Mouse (Mus musculus) MN1 (cell line): ENCODE measurements around the gene Smad5.
A peak's percentile ranks its signal among the peaks of the same experiment; 100 is the strongest.

Source experiments
- DNase-seq: peaks from one replicate; pipeline ENCODE4 v3.0.0-alpha.2; 2016; ENCODE audit warnings: low spot score

The Smad5 gene

DNA sequence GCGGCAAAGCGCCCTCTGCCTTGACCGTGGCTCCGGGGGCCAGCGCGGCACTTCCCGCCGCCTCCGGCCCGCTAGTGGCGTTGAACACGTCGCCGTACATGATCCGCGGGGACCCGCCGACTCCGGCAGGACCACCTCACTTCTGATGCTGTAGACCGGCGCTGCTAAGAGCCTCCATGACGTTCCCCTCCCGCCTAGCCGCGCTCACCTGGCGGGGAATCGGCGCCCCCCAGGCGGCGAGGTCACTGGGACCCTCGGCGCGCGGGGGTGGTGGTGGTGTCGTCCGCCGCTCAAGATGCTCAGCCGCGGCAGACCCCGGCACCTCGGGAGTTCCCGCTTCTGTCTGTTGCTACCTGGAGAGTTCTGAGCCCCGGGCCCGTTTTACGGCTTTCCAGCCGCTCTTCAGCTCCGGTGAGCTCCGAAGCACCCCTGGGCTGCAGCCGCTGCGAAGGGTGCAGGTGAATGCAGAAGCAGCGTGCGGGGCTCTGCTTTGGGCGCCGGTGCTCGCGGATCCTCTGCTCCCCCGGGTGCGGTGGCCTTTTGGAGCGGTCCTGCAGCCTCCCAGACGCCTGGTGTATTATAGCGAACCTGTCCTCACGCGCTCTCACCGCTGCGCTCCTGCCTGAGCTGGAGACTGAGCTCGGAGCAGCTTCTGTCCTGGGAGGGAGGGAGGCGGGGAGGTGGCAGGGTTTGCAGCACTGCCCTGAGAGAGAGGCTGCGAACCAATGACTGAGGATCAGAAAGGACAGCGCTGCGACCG is 50.6 kb downstream of the Smad5 start, which contains the start of gene Gm45623:
Gene Gm45623, minus strand, starts transcription at position 636 of the 760 bp plus-strand sequence.
- no peak for DNase-seq

DNA sequence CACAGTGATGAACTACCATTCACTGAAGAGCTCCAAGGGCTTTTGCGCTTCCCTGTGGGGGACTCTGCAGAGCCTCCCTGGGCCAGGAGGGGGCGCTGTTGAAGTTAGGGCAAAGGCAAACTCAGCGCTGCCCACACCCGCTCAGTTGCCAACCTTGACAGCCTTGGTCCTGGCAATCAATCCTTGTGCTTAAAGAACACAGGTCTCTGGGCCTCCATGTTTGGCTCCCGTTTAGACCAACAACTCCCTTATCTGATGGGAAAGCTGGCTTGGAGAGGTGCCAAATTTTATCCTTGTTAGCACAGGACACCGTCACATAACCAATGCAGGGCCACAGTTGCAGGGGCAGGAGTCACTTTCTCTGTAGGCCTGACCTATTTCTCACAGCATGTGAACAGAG is 53.1 kb downstream of the Smad5 start:
- DNase-seq: peak; percentile 83

DNA sequence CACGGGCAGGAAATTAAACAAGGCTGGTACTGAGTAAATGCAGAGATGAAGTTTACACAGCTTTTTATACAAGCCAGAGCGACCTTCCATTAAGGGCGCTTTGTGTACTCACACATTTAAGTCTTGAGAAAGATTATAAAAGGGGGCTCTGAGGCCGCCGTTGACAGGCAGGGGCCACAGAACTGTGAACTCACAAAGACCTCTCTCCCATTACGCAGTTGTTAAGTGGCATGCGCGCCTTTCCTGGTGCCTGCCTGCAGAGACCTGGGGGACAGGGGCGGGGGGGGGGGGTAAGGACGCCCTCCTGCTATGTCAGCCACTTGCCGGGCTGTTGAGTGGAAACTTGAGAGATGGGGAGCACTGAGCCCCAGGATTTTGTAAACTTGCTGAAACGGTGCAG is 54.4 kb downstream of the Smad5 start:
- DNase-seq: no peak

DNA sequence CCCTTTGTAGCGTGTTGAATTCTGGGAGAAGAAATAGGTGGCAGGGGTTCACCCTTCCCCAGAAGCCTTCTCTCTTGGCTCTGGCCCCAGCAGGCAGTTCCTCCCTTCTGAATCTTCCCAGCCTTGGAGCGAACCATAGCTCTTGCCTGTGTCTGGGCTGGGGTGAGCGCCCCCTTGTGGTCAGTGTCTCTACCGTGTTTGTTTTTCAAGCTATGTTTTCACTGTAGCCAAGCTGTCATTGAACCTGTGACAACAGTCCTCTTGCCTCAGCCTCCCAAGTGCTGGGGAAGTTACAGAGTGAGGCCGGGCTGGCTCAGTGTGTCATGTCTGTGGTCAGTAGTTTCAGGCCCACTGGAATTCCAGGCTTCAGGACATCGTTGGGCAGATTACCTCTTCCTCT is 55.7 kb downstream of the Smad5 start:
- peak; percentile 45 for DNase-seq

DNA sequence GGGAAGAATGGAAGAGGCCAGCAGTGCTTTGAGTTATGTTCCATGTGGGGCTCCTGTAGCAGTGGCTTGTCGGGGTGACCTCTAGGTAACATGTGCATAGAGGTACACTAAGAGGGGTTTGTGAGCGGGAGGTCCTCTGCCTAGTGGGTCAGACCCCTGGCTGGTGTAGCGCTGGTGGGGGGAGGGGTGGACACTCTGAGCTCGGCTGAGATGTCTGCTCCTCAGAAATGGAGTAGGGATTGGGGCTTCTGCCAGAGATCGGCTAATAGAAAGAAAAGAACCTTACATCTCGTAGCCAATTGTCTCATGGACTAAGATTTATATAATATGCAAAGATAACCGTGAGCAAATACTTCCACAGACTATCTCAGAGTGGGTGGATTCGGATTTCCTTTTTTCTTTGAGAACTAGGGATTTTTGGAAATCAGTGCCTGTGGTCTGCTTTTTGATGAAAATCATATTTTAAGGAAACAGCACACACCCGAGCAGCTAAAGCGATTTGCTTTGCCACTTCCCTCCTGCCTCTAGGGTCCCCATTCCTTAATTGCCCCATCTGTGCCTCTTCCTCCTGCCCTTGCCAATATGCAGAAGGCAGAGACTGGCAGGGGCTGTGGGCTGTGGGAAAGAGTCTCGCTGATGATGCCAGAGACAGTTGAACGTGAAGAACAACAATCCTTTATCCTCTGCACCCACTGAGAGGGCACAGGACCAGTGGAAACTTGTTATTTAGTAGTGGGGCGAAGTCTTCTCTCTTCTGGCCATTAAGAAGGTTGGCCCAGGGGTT is 59.8 kb downstream of the Smad5 start:
- no peak for DNase-seq

DNA sequence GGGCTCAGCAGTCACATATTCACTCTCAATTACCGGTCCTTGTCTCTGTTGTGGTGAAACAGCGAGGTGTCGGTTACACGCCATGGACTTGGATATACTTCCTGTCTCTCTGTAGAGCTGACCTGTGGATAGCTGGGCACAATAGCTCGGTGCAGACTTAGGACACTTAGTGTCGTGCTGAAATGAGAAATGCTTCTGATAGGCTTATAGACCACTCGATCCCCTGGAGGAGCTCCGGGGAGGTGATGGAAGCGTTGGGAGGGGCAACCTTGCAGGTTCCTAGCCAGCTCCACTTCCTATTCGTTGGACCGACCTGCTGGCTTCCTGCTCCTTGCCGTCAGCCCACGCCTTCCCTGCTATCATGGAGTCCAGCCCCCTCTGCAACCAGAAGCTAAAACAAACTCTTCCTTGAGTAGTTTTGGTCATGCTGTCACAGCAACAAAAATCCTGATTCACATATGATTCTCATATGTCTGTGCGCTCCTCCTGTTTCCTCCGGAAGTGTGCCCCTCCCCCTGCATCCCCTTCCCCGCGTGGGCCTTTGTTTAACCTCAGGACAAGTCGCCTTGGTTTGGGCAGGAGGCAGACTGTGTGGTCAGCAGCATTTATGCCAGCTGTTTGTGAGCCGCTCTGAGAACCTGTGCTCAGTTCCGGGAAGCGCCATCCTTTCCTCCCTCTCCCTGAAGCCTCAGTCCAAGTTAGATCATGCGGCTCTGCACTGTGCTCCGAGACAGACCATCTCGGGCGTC is 62.6 kb downstream of the Smad5 start:
- peak; percentile 34 for DNase-seq

DNA sequence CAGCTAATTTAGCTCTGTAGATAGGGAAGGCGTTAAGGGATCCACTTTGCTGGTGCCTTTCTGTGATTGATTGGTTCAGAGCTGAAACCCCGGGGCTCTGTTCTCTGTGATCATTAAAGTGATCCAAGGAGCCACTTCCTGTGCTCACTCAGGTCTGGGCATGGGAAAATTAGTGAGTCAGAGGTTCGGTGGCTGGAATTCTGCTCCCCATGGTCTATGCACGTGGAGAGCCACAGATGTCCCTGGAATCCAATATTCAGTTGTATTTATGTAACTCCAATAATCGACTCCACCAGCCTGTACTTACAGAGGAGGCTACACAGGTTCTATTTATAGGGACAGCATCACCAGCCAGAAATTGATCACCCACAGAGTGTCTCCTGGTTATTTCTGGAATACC is 63.4 kb downstream of the Smad5 start:
- DNase-seq: peak; percentile 23

DNA sequence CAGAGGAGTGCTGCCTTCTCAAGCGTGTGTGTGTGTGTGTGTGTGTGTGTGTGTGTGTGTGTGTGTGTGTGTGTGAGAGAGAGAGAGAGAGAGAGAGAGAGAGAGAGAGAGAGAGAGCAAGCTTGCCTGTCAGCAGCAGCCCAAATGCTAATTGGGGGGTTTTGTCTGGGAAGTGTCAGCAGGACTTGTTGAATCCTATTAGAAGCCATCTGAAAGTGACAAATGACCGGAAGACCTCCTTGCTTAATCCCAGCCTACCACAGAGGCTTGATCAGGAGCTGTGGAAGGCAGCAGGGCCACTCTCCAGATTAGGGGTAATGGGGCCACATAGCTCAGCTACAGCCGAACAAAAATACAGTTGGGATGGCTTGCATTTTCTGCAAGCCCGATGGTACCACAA is 66.6 kb downstream of the Smad5 start:
- DNase-seq: no peak

DNA sequence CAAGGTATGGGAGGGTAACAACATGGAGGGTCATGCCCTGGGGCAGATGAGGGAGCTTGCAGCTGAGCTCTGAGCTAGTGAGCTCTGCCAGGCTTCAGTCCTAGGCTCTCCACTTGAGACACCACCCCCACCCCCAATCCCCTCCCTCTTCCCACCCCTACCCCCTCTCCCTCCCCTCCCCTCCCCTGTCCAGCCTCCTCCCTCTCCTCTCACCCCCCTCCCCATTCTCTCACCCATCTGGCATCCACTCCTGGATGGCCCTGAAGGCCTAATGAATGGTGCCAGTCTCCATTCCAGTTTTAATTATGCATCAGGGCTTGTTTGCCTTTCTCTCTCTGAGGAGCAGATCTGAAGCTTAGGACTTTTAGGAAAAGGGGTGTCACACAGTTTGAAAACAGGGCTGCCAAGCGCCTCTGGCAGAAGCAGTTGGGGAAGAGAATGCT is 67.3 kb downstream of the Smad5 start:
- no peak for DNase-seq

DNA sequence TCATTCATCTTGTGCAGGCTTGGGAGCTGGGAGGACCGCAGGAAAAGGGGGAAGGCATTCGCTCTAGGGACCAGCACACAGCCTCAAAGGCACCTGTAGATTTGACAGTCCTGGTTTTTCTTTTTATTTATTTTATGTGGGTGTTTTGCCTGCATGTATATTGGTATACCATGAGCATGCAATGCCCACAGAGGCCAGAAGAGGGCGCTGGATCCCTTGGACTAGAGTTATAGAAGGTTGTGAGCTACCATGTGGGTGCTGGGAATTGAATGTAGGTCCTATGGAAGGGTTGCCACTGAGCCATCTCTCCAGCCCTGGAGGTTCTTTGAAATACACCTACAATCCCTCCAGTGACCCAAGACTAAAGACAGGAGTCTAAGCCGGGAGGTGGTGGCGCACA is 68.0 kb downstream of the Smad5 start:
- no peak for DNase-seq

DNA sequence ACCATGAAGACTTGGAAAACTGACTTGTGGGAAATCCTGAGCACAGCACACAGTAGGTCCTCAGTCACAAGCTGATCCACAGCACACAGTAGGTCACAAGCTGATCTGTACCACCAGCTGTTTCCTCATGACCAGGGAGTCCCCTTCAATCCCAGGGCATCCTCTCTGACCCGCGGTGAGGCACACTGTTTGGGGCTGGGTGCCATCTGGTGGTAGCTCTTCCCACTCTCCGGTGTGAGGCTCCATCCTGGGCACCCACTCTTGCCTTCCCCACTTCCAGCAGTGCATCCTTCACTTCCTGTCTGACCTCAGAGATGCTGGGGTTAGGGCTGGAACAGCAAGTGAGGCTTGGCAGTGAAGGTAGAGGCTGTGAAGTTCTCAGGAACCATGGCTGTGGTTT is 69.8 kb downstream of the Smad5 start:
- DNase-seq: no peak

DNA sequence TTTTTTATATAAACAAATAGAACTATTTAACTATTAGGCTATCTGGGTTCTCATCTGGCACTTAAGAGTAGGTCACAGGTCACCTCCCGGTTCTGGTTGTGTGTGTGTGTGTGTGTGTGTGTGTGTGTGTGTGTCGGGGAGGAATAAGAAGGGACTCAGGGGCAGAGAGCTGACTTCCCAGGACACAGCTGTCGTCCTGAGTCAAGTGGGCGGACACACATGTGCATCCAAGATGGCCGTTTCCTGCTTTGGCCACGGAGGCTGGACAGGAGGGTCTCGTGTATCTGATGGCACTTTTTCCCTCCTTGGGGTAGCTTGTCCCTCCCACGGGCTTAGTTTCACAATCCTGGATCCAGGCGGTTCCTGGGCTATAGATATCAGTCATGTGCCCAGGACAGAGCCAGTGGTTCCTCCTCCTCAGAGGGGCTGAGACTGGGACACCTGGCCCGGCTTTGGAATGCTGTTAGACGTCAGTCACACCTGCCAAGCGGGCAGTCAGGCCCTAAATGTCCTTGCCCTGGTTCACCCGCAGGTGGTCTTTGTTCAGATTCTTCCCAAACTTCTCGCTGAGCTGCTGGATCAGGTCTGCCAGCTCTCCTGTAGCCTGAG is 70.6 kb downstream of the Smad5 start:
- DNase-seq: no peak

DNA sequence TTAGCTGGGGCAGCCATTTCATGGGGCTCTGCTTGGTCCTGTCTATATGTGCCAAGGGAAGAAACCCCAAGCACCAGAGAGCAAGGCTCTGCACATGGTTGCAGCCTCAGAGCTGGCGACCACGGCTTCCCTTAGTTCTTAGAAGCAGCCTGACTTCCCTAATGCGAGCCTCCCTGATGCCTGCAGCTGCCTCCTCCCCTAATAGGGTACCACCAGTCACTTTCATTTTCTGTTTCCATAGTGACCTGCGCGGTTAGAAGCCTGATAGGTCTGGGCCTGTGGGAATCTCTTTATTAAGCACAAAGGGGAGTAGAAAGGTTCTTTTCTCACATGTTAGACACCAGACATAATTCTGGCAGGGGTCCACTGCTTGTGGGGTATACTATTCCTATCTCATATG is 71.5 kb downstream of the Smad5 start:
- peak; percentile 53 for DNase-seq

DNA sequence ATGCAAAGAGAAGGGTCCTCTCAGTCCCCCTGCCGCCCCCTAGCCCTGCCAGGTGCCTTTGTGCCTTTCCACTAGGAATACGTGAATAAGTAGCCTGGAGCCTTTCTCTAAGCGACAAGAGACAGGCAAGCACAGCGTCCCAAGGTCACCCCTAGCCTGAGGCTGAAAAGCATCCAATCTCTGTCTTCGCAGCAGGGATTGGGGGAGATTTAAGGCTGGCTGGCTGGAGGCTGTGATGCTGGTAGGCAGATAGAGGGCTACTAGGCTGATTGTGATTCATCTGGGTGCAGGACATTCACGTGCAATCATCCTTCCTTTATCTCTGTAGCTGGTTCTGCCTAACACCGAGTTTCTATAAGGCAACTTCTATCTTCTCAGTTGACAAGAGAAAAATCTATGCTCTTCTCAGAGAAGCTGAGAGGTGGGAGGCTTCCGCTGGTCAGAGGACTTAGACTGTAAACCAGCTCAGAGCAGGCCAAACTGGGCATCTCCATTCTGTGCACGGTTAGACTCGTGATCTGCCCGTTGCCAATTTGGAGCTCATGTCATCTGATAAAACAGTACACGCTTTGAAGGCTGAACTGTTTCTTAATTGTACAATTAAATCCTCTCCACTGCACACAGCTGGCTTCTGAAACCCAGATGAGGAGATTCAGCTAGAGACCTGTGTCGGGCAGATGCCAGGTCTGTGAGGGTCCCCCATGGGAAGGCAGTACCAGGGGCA is 78.1 kb downstream of the Smad5 start:
- peak; percentile 55 for DNase-seq

DNA sequence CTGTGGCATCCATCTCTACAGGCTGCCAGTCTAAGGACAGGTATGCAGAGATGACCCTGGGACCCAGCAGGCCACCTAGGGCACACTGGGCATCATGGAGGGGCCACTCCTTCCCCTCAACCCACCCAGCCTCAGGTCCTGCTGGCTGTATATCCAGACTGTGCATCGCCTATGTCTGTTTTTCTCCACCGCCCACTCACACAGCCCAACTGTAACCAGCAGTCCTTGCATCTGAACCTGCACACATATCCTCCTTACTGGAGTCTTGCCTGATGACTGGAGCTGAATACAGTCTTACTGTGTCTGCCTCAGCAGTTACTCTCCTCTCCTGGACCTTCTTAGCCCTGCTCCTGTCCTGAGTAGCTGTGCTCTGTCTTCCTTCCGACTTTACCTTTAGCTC is 78.9 kb downstream of the Smad5 start:
- no peak for DNase-seq

DNA sequence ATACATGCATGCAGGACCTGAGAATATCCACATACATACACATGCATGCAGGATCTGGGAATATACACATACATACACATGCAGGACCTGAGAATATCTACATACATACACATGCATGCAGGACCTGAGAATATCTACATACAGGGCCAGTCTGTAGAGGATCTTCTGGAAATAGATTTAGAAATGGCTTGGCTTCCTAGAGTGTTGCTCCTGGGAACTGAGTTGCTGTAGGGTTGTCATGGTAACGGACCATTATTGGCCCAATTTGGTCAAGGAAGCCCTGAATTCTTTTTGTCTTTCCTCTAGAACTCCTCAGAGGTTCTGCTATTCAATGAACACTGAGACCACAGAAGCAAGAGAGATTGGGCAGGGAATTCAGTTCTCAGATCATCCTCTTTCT is 79.8 kb downstream of the Smad5 start:
- DNase-seq: no peak

DNA sequence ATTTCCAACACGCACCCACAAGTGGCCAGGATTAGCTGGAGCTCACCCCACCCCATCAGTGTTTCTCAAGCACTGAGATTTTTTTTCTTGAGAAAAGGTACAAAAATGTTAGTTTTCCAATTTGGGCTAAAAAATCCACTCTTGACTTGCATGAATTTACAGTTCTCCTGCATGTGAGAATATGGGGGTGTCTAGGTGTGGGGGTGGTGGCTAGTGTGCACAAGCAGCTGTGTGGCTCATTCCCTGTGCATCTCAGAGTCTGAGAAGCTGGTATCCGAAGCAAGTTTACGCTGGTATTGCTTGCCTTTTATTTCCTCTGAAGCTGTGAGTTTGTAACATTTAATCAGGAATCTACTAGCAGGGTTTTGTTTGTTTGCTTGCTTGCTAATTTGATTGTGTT is 87.9 kb downstream of the Smad5 start:
- no peak for DNase-seq
